Mouse (Mus musculus) bone marrow macrophage, adult 2 months (primary cell): Measurements from ENCODE around the gene Ropn1l. TPM values are rescaled to one million over a fixed set of nuclear protein-coding genes. Genes with fewer than 3 reads are reported as not detected.

ENCODE experiments used
- H3K27ac ChIP-seq: 2 replicates; pipeline ENCODE4 v1.5.1; 2012; ENCODE audit warnings: low read depth, low read length; ENCODE audit not compliant: insufficient read depth
- H3K4me1 ChIP-seq: 2 replicates; pipeline ENCODE4 v1.6.1; 2012; ENCODE audit warnings: low read length; ENCODE audit not compliant: control insufficient read depth, insufficient read depth
- H3K4me3 ChIP-seq: 2 replicates; pipeline ENCODE4 v1.5.1; 2012; ENCODE audit warnings: mild to moderate bottlenecking, low read length, moderate library complexity; ENCODE audit not compliant: insufficient read depth
- CTCF ChIP-seq: IDR thresholded peaks from 2 replicates; pipeline ENCODE4 v1.5.1; 2012; ENCODE audit warnings: low read depth, mild to moderate bottlenecking, low read length, moderate library complexity
- POLR2A ChIP-seq: IDR thresholded peaks from 2 replicates; pipeline ENCODE4 v1.6.1; 2012; ENCODE audit warnings: mild to moderate bottlenecking, low read depth, low read length, borderline replicate concordance
- polyA plus RNA-seq: library from polyadenylated mRNA; stranded (reverse); fragments of >200 nt; gene quantifications from 2 replicates; pipeline ENCODE4 v1.2.4, GENCODE M21; 2012; ENCODE audit not compliant: missing spikeins, insufficient read depth, insufficient read length

The Ropn1l gene
- polyA plus RNA-seq, 1 experiment, result 6.8 TPM

- TF ChIP-seq CTCF (no peak), POLR2A (no peak)
- Histone ChIP-seq H3K4me3 (no peak overlapping the region), H3K4me1 (peaks cover 28% of the 10 kb centered on the region), H3K27ac (peak overlapping the region; percentile 58)
These were observed 13.2 kb upstream of the Ropn1l start for GRCm38 (mm10) chr15:31466749-31467148.

DNA sequence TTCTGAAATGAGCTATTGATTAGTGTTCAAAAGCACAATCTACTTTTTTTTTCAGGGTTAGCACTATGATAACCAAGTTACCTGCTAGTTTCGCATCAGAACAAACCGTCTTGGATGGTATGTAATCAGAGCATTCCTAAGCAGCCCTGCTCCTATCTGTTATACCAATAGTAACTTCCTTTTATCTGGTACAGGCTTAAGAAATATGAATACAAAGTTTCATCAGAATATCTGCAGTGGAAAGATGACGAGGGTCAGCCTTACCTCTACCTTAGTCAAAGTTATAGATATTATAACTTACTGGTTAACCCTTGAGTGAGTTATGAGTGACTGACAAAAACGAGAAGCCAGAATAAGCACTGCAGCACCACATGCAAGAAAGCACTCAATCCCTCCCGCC, 12.8 kb upstream of the Ropn1l start:
- no peak for TF ChIP-seq CTCF
- no peak for TF ChIP-seq POLR2A
- Histone ChIP-seq H3K4me1 (peaks cover 28% of the 10 kb centered on the region), H3K27ac (peak overlapping the region; percentile 58), H3K4me3 (no peak overlapping the region)

- peaks cover 29% of the 10 kb centered on the region for H3K4me1 ChIP-seq
These were observed 12.3 kb upstream of the Ropn1l start for GRCm38 (mm10) chr15:31465806-31466205.

DNA sequence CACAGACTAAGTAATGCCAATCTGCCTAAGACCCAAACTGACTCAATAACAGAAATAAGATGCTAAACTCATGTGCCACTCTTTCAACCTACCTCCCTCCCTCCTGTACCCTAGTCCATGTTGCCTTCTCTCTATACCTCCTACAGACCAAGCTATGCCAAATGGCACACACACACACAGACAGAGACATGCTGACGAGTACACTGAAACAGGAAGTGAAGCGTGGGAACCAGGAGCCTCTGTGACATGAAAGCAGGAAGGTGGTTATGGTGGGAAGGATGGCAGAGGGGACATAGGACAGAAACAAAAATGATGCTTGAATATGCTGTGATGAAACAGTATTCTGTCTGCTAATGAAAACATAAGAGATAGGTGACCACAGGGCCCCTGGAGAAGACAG, 7.0 kb upstream of the Ropn1l start:
- TF ChIP-seq CTCF (no peak), POLR2A (no peak)
- no peak overlapping the region for H3K4me3 ChIP-seq
- peaks cover 7% of the 10 kb centered on the region for H3K4me1 ChIP-seq
- H3K27ac ChIP-seq, result no peak overlapping the region

More at GRCm38 (mm10) chr15:31465806-31466205, 12.3 kb upstream of the Ropn1l start:
- no peak overlapping the region for H3K4me3 ChIP-seq
- 0 out of 2 replicates have a peak overlapping the region, but pooled peaks have one; percentile 15 for H3K27ac ChIP-seq
- TF ChIP-seq CTCF (no peak), POLR2A (no peak)

GRCm38 (mm10) chr15:31458081-31458480, 4.5 kb upstream of the Ropn1l start:
- TF ChIP-seq POLR2A, result no peak
- no peak for TF ChIP-seq CTCF
- Histone ChIP-seq H3K4me3 (no peak overlapping the region), H3K27ac (no peak overlapping the region), H3K4me1 (peaks cover 3% of the 10 kb centered on the region; the same call in 1 of the 2 replicates)

DNA sequence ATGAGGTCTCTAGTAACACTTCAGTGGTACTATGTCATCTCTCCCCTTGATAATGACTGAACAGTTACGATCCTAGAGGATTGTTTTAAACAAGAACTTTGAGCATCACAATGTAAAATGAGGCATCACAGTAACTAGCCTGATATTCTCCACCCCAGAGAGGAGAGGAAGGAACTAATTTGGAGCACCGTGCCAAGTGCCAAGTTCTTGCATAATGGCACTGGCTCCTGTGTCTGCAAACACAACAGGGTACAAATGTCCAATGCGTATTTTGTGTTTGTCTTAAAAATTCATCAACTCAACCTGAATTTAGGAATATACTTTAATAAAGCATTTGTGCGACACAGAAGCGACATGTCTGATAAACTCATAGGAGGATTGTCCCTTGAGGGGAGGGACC, 2.8 kb upstream of the Ropn1l start:
- Histone ChIP-seq H3K4me1 (peaks cover 10% of the 10 kb centered on the region), H3K4me3 (no peak overlapping the region), H3K27ac (no peak overlapping the region)
- no peak for TF ChIP-seq CTCF
- TF ChIP-seq POLR2A, result no peak

DNA sequence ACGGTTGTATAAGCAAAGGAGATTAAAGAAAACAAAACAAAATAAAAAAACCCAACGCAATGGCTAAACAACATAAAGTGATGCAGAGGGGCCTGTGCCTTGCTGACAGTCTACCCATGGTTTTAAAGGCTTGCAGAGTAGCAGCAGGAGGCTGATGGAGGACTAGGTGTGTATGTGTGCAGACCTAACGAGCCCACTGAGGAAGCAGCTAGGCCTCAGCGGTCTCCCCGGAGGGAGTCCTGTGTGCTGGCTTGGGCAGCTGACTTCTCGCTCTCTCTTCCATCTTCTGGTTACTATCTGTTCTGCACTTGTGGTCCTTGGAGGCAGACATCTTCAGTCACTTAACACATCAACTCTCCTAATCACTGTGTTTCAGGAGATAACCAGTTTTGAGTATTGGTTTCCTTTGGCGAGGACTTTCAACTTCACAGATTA, 1.3 kb upstream of the Ropn1l start:
- H3K27ac ChIP-seq, result no peak overlapping the region
- TF ChIP-seq CTCF (no peak), POLR2A (no peak)
- peaks cover 9% of the 10 kb centered on the region for H3K4me1 ChIP-seq
- no peak overlapping the region for H3K4me3 ChIP-seq

- peaks cover 15% of the 10 kb centered on the region for H3K4me1 ChIP-seq
- no peak overlapping the region for H3K4me3 ChIP-seq
- TF ChIP-seq CTCF, result no peak
- TF ChIP-seq POLR2A, result no peak
- H3K27ac ChIP-seq, result peak overlapping the region; percentile 87; the same call in 1 of the 2 replicates
These were observed 741 bp upstream of the Ropn1l start for GRCm38 (mm10) chr15:31454096-31454860.

- peaks cover 22% of the 10 kb centered on the region for H3K4me1 ChIP-seq
- peak overlapping the region; percentile 83 for H3K27ac ChIP-seq
- H3K4me3 ChIP-seq, result peak overlapping the region; percentile 98
- no peak for TF ChIP-seq CTCF
- TF ChIP-seq POLR2A, result no peak
These were observed 1.0 kb downstream of the Ropn1l start for GRCm38 (mm10) chr15:31452336-31453097.

DNA sequence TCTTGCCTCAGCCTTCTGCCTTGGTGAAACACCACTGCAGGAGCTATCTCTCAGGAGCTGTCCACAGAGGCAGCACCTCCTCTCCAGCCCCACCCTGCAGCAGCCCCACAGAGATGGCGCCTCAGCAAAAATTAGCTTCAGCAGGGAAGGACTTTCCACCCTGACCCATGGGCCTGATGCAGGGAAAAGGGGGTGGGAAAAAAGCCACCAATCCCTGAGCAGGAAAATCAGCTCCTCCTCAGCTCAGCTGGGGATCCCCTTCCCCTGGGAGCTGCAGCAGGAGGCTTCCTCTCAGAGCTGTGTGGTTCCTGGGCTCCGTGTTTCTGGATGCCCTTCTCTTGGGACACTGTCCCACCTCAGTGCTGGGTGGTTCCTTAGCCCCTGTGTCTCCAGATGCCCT, 3.8 kb downstream of the Ropn1l start:
- Histone ChIP-seq H3K4me1 (peaks cover 22% of the 10 kb centered on the region), H3K27ac (no peak overlapping the region), H3K4me3 (no peak overlapping the region)
- TF ChIP-seq CTCF, result no peak
- TF ChIP-seq POLR2A, result no peak
